Mouse (Mus musculus) midbrain, embryonic 14.5 days (tissue): ENCODE measurements at regions not wholly inside any gene's neighbourhood (a gene's known extent, or its start where the extent isn't known, plus 50 kb on each side); places are given as distances from the start of the nearest gene placed in this dataset.

Experiments
- ATAC-seq: fragments of 200-750 bp; cut with Nextera tagmentation; 2 replicates; pipeline ENCODE4 v1.8.0; 2017; ENCODE audit warnings: moderate number of reproducible peaks, moderate library complexity; ENCODE audit not compliant: low FRiP score, low TSS enrichment
- DNase-seq: peaks from one replicate; pipeline ENCODE4 v3.0.0-alpha.2; 2015
- H3K27ac ChIP-seq: fragments of 300-500 bp; sonication (generic); replicated peaks from 2 replicates; pipeline ENCODE4 v1.5.1; 2014; ENCODE audit warnings: mild to moderate bottlenecking, low read depth, low read length, moderate library complexity
- H3K27me3 ChIP-seq: fragments of 300-500 bp; sonication (generic); 2 replicates; pipeline ENCODE4 v1.6.1; 2014; ENCODE audit warnings: low read length, control low read depth, mixed read lengths; ENCODE audit not compliant: control insufficient read depth, insufficient read depth
- H3K36me3 ChIP-seq: fragments of 300-500 bp; sonication (generic); 2 replicates; pipeline ENCODE4 v1.6.1; 2014; ENCODE audit warnings: low read length, control low read depth; ENCODE audit not compliant: control insufficient read depth, insufficient read depth
- H3K4me1 ChIP-seq: fragments of 300-500 bp; sonication (generic); 2 replicates; pipeline ENCODE4 v1.6.1; 2014; ENCODE audit warnings: mild to moderate bottlenecking, antibody characterized with exemption, low read length, control low read depth; ENCODE audit not compliant: control insufficient read depth, insufficient read depth
- H3K4me2 ChIP-seq: fragments of 300-500 bp; sonication (generic); 2 replicates; pipeline ENCODE4 v1.6.1; 2014; ENCODE audit warnings: mild to moderate bottlenecking, low read length, moderate library complexity
- H3K4me3 ChIP-seq: fragments of 300-500 bp; sonication (generic); replicated peaks from 2 replicates; pipeline ENCODE4 v1.5.1; 2014; ENCODE audit warnings: low read depth, low read length
- H3K9ac ChIP-seq: fragments of 300-500 bp; sonication (generic); replicated peaks from 2 replicates; pipeline ENCODE4 v1.6.1; 2014; ENCODE audit warnings: mild to moderate bottlenecking, low read length, moderate library complexity
- H3K9me3 ChIP-seq: fragments of 300-500 bp; sonication (generic); 2 replicates; pipeline ENCODE4 v1.6.1; 2016; ENCODE audit warnings: low read length, control low read depth, mixed read lengths; ENCODE audit not compliant: control insufficient read depth
- WGBS: fragments of 180-500 bp; shearing (Covaris S2); extraction: QIAGEN DNeasy Blood & Tissue Kit; methylation state at CpG from one replicate; pipeline ENCODE4 v1.1.7; 2014; 5-methylcytosine and 5-hydroxymethylcytosine counted together

GRCm38 (mm10) chr17:54362991-54363390, 64.2 kb upstream of the Slc5a7 start:
- Histone ChIP-seq H3K4me1 (no peaks in the 10 kb centered on the region), H3K9ac (no peak overlapping the region), H3K27me3 (no peaks in the 10 kb centered on the region), H3K36me3 (no peaks in the 10 kb centered on the region), H3K9me3 (no peaks in the 10 kb centered on the region), H3K4me2 (no peak overlapping the region), H3K27ac (no peak overlapping the region), H3K4me3 (no peak overlapping the region)
- ATAC-seq: no peak
- 82% methylated on average over 1 of the region's 1 CpGs for WGBS
- no peak for DNase-seq

GRCm38 (mm10) chr17:54353063-54353462, 54.2 kb upstream of the Slc5a7 start:
- peak overlapping the region; percentile 49; the same call in 1 of the 2 replicates for H3K27ac ChIP-seq
- no peaks in the 10 kb centered on the region for H3K27me3 ChIP-seq
- no peaks in the 10 kb centered on the region for H3K36me3 ChIP-seq
- no peaks in the 10 kb centered on the region for H3K9me3 ChIP-seq
- H3K4me3 ChIP-seq: no peak overlapping the region
- DNase-seq (peak; percentile 34), ATAC-seq (peak; percentile 43; the same call in 1 of the 2 replicates)
- H3K9ac ChIP-seq: no peak overlapping the region
- WGBS: 68% methylated on average over 2 of the region's 2 CpGs
- no peaks in the 10 kb centered on the region for H3K4me1 ChIP-seq
- no peak overlapping the region for H3K4me2 ChIP-seq

GRCm38 (mm10) chr17:54350881-54351280, 52.0 kb upstream of the Slc5a7 start:
- peak; percentile 66 for DNase-seq
- no peaks in the 10 kb centered on the region for H3K9me3 ChIP-seq
- WGBS: 52% methylated on average over 2 of the region's 2 CpGs

More at GRCm38 (mm10) chr17:54350881-54351280, 52.0 kb upstream of the Slc5a7 start:
- no peak overlapping the region for H3K4me3 ChIP-seq
- no peak overlapping the region for H3K27ac ChIP-seq
- H3K36me3 ChIP-seq: no peaks in the 10 kb centered on the region
- no peaks in the 10 kb centered on the region for H3K4me1 ChIP-seq
- ATAC-seq: no peak
- no peak overlapping the region for H3K9ac ChIP-seq
- no peak overlapping the region for H3K4me2 ChIP-seq
- H3K27me3 ChIP-seq: no peaks in the 10 kb centered on the region
